Mouse (Mus musculus) hindbrain, postnatal 0 days (tissue): ENCODE data around the gene Cped1. TPM values are rescaled to one million over a fixed set of nuclear protein-coding genes. Genes with fewer than 3 reads are reported as not detected.
"Not testable (repeated sequence)": the region's sequence is repeated elsewhere in the genome, so short reads cannot be mapped to it uniquely, and the experiment has no call there.

Source experiments
- ATAC-seq: fragments of 200-750 bp; cut with Nextera tagmentation; 2 replicates; pipeline ENCODE4 v1.8.0; 2017; ENCODE audit warnings: mild to moderate bottlenecking, moderate TSS enrichment, moderate library complexity
- DNase-seq: peaks from one replicate; pipeline ENCODE4 v3.0.0-alpha.2; 2015; ENCODE audit warnings: low spot score
- H3K27ac ChIP-seq: fragments of 300-500 bp; sonication (generic); 2 replicates; pipeline ENCODE4 v1.5.1; 2014; ENCODE audit warnings: mild to moderate bottlenecking
- H3K27me3 ChIP-seq: fragments of 300-500 bp; sonication (generic); 2 replicates; pipeline ENCODE4 v1.6.1; 2014; ENCODE audit warnings: low read length, mixed read lengths; ENCODE audit not compliant: insufficient read depth
- H3K36me3 ChIP-seq: fragments of 300-500 bp; sonication (generic); 2 replicates; pipeline ENCODE4 v1.6.1; 2014; ENCODE audit warnings: low read length, mixed read lengths; ENCODE audit not compliant: insufficient read depth
- H3K4me1 ChIP-seq: fragments of 300-500 bp; sonication (generic); 2 replicates; pipeline ENCODE4 v1.6.1; 2014; ENCODE audit warnings: antibody characterized with exemption, low read length, mixed read lengths; ENCODE audit not compliant: insufficient read depth
- H3K4me2 ChIP-seq: fragments of 300-500 bp; sonication (generic); 2 replicates; pipeline ENCODE4 v1.6.1; 2014; ENCODE audit warnings: low read depth, mild to moderate bottlenecking, low read length, moderate library complexity, mixed read lengths
- H3K4me3 ChIP-seq: fragments of 300-500 bp; sonication (generic); 2 replicates; pipeline ENCODE4 v1.5.1; 2014; ENCODE audit warnings: low read length
- H3K9ac ChIP-seq: fragments of 300-500 bp; sonication (generic); replicated peaks from 2 replicates; pipeline ENCODE4 v1.6.1; 2014; ENCODE audit warnings: mild to moderate bottlenecking, low read length, moderate library complexity, mixed read lengths
- H3K9me3 ChIP-seq: fragments of 300-500 bp; sonication (generic); 2 replicates; pipeline ENCODE4 v1.6.1; 2016; ENCODE audit warnings: low read length, mixed read lengths
- CTCF ChIP-seq: IDR thresholded peaks from 2 replicates; pipeline ENCODE4 v1.5.1; 2016; ENCODE audit warnings: antibody characterized with exemption, control low read depth, low read depth
- WGBS: fragments of 180-500 bp; shearing (Covaris S2); extraction: QIAGEN DNeasy Blood & Tissue Kit; methylation state at CpG from one replicate; pipeline ENCODE4 v1.1.7; 2014; 5-methylcytosine and 5-hydroxymethylcytosine counted together
- polyA plus RNA-seq: library from polyadenylated mRNA; unstranded; fragments of >200 nt; fragmentation: Nextera tagmentation; extraction: Ambion mirVana; gene quantifications from 2 replicates; pipeline ENCODE4 v1.2.1, GENCODE M21; 2015
- total RNA-seq: library from RNA; depleted of rRNA; stranded (reverse); fragments of >200 nt; gene quantifications from 2 replicates; pipeline ENCODE4 v1.2.3, GENCODE M21; 2014

Cped1 gene
- total and polyA plus RNA-seq, 2 experiments from 2014 or later: 3.1 to 4.6 TPM

DNA sequence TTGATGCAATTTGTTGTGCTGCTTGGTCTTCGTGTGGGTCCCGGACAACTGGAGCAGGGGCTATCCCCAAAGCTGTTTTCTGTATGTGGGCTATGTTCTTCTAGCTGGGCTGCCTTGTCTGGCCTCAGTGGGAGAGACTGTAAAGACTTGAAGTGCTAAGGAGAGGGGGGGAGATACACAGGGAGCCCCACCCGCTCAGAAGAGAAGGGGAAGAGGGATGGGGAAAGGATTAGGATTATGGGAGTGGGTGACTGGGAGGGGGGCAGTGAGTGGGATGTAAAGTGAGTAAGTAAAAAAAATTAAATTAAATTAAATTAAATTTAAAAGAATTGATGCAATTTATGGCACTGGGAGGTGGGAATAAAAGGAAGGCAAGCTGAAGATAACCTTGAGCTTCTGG lies 50.2 kb downstream of the Cped1 start:
- H3K36me3 ChIP-seq: no peaks in the 10 kb centered on the region
- H3K9ac ChIP-seq: no peak overlapping the region

DNA sequence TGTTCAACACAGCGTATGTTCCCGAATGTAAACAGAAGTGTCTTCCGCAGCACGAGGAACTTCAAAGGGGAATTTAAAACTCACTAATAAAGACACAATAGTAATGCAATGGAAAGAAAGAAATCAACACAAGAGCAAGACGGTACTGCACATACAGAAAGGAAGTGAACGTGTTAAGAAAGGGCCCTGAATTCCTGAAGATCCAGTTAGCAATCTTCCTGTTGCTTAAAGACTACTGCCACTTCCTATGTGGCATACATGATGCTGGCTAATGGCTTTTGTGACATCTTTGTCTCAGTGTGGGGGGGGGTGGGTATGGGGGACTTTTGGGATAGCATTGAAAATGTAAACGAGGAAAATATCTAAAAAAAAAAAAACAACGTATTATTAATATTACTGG lies 50.7 kb downstream of the Cped1 start:
- Histone ChIP-seq H3K27me3 (no peaks in the 10 kb centered on the region), H3K9me3 (no peaks in the 10 kb centered on the region), H3K4me3 (no peak overlapping the region), H3K36me3 (no peaks in the 10 kb centered on the region), H3K27ac (no peak overlapping the region), H3K9ac (no peak overlapping the region), H3K4me2 (no peak overlapping the region), H3K4me1 (no peaks in the 10 kb centered on the region)
- no peak for ATAC-seq
- no peak for DNase-seq
- WGBS: 76% methylated on average over 8 of the region's 8 CpGs
- no peak for TF ChIP-seq CTCF

More for the DNA sequence above, 50.2 kb downstream of the Cped1 start:
- Histone ChIP-seq H3K4me3 (no peak overlapping the region), H3K27ac (no peak overlapping the region), H3K4me2 (no peak overlapping the region), H3K9me3 (no peaks in the 10 kb centered on the region), H3K27me3 (no peaks in the 10 kb centered on the region), H3K4me1 (no peaks in the 10 kb centered on the region)
- TF ChIP-seq CTCF: no peak
- DNase-seq: no peak
- no peak for ATAC-seq
- 87% methylated on average over 3 of the region's 3 CpGs for WGBS

DNA sequence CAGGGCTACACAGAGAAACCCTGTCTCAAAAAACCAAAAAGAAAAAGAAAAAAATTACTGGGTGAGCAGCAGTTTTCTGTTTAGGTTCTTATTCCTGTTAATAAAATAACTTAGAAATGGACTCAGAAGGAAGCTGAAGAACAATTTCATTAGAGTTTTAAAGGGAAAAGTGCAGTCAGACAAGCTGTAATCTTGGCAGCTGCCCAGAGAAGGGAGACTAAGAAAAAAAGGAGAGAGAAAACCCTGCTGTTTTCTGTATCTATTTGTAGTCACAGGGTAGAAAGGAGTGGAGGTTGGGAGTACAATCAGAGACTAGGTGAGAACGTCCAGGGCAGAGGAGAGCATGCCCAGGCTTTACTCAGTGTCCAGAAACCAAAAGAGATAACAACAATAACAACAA lies 51.2 kb downstream of the Cped1 start:
- H3K9me3 ChIP-seq: no peaks in the 10 kb centered on the region
- H3K9ac ChIP-seq: no peak overlapping the region
- ATAC-seq (no peak), DNase-seq (no peak)
- no peak overlapping the region for H3K4me3 ChIP-seq
- H3K27ac ChIP-seq: no peak overlapping the region
- TF ChIP-seq CTCF: no peak
- 55% methylated on average over 1 of the region's 1 CpGs for WGBS
- H3K4me2 ChIP-seq: no peak overlapping the region
- H3K4me1 ChIP-seq: no peaks in the 10 kb centered on the region
- no peaks in the 10 kb centered on the region for H3K36me3 ChIP-seq
- no peaks in the 10 kb centered on the region for H3K27me3 ChIP-seq

DNA sequence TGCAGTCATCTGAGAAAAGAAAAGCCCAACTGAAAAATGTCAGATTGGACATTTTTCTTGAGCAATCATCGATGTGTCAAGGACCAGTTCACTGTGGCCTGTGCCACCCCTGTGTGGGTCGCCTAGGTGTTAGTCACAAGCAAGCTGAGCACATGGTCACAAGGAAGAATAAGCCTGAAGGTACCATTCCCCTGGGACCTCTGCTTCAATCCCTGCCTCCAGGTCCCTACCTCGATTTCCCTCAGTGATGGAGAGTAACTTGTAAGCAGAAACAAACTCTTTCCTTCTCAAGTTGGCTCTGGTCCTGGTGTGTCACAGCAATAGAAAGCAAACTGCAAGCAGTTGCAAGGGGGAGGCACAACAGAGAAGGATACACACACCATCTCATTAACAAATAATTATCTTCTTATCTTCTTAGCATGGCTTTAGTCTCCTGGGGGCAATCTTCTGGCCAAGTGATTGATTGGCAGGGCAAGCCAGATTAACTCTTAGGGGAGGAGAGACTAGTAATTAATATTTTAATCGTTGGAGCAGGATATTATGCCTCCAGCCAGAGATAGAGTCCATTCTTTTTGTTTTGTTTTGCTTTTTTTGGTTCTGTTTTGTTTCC lies 51.8 kb downstream of the Cped1 start:
- Histone ChIP-seq H3K27me3 (no peaks in the 10 kb centered on the region), H3K36me3 (no peaks in the 10 kb centered on the region), H3K4me2 (no peak overlapping the region), H3K4me3 (no peak overlapping the region), H3K27ac (no peak overlapping the region), H3K9me3 (no peaks in the 10 kb centered on the region), H3K4me1 (no peaks in the 10 kb centered on the region), H3K9ac (no peak overlapping the region)
- 52% methylated on average over 4 of the region's 4 CpGs for WGBS
- TF ChIP-seq CTCF: no peak
- no peak for DNase-seq
- ATAC-seq: no peak

DNA sequence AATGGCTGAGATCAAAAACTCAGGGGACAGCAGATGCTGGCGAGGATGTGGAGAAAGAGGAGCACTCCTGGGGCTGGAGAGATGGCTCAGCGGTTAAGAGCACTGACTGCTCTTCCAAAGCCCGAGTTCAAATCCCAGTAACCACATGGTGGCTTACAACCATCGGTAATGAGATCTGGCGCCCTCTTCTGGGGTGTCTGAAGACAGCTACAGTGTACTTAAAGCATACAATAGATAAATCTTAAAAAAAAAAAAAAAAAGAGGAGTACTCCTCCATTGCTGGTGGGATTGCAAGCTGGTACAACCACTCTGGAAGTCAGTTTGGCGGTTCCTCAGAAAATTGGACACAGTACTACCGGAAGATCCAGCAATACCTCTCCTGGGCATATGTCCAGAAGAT lies 54.0 kb downstream of the Cped1 start:
- not testable (repeated sequence) for H3K36me3 ChIP-seq, H3K9me3 ChIP-seq, H3K4me3 ChIP-seq, ATAC-seq, H3K9ac ChIP-seq, H3K4me1 ChIP-seq, DNase-seq, H3K4me2 ChIP-seq, H3K27ac ChIP-seq, H3K27me3 ChIP-seq
- 71% methylated on average over 7 of the region's 7 CpGs for WGBS

DNA sequence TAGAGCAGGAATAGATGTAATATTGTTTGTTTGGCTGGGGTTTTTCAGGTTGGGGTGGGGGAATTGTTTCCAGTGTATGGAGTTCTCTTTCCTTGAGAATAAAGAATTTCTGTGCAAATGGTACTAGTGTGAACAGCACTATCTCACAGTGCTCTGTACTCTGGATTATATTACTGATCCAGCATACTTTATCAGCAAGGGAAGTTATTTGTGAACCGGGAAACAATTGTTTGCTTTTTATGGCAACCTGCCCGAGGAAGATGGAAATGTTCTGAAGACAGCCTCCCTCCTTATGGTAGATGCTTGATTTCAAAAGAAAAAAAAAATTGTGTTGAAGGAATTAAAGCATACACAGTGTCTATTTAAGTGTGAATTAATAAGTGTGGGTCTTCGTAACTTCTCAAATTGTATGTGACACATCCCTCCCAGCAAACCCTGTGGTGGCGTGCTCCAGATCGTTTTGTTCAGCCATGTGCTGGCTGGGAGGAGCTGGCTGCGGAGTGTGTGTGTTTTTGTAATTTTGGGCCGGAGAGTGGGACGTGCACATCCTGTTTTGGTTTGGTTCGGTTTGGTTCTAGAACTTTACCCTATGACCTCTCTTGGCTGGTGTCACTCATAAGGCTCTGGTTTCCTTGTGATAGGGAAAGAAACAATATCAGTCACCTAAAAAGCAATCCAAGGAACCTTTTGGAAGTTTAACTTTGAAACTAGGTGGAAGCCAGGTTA lies 59.3 kb downstream of the Cped1 start:
- H3K9ac ChIP-seq: no peak overlapping the region
- no peaks in the 10 kb centered on the region for H3K9me3 ChIP-seq
- no peaks in the 10 kb centered on the region for H3K27me3 ChIP-seq
- no peak overlapping the region for H3K4me3 ChIP-seq
- H3K4me2 ChIP-seq: no peak overlapping the region
- H3K4me1 ChIP-seq: no peaks in the 10 kb centered on the region
- H3K36me3 ChIP-seq: no peaks in the 10 kb centered on the region
- DNase-seq: no peak
- ATAC-seq: no peak
- no peak overlapping the region for H3K27ac ChIP-seq
- no peak for TF ChIP-seq CTCF
- 76% methylated on average over 9 of the region's 9 CpGs for WGBS

DNA sequence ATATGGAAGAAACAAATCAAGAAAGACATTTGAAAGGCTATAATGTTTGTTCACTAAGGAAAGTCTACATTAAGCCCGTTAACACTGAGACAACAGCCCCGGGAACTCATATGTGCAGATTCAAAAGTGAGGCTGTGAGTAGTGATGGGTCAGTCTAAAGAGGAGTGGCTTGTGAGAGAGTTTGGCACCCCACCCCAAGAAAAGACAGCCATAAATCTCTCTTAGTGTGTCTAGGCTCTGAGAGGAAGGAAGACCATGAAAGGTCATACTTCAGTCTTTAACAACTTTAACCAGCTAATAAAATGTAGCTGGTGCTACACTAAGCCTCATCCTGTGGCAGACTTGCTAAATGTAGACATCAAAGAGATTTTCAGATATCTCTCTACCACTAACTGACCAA lies 61.4 kb downstream of the Cped1 start:
- no peak for ATAC-seq
- Histone ChIP-seq H3K36me3 (no peaks in the 10 kb centered on the region), H3K4me3 (no peak overlapping the region), H3K4me2 (no peak overlapping the region), H3K9ac (no peak overlapping the region), H3K27me3 (no peaks in the 10 kb centered on the region), H3K9me3 (no peaks in the 10 kb centered on the region), H3K4me1 (no peaks in the 10 kb centered on the region), H3K27ac (no peak overlapping the region)
- 93% methylated on average over 2 of the region's 2 CpGs for WGBS
- no peak for TF ChIP-seq CTCF
- no peak for DNase-seq
